Mouse (Mus musculus): ENCODE measurements around the gene Shkbp1.

Shkbp1 gene

GRCm38 (mm10) chr7:27356248-27356647, 429 bp upstream of the Shkbp1 start:
- DNase-seq (ENCODE audit: low read depth, low spot score): no peak
- H3K36me3 ChIP-seq (ENCODE audit: control insufficient read depth, insufficient read depth, low read length, poor library complexity, severe bottlenecking): no peaks in the 10 kb centered on the region
- no peaks in the 10 kb centered on the region for H3K27me3 ChIP-seq (ENCODE audit: control insufficient read depth, insufficient read depth, low read length, poor library complexity, severe bottlenecking)

GRCm38 (mm10) chr7:27355261-27355660, 558 bp downstream of the Shkbp1 start:
- Histone ChIP-seq H3K36me3 (ENCODE audit: control insufficient read depth, insufficient read depth, low read length, poor library complexity, severe bottlenecking) (no peaks in the 10 kb centered on the region), H3K27me3 (ENCODE audit: control insufficient read depth, insufficient read depth, low read length, poor library complexity, severe bottlenecking) (no peaks in the 10 kb centered on the region)
- no peak for DNase-seq (ENCODE audit: low read depth, low spot score)

- H3K27me3 ChIP-seq (ENCODE audit: control insufficient read depth, insufficient read depth, low read length, poor library complexity, severe bottlenecking): no peaks in the 10 kb centered on the region
- no peak for DNase-seq (ENCODE audit: low read depth, low spot score)
- no peaks in the 10 kb centered on the region for H3K36me3 ChIP-seq (ENCODE audit: control insufficient read depth, insufficient read depth, low read length, poor library complexity, severe bottlenecking)
These were observed 1.0 kb downstream of the Shkbp1 start for GRCm38 (mm10) chr7:27354783-27355182.

- Histone ChIP-seq H3K27me3 (ENCODE audit: control insufficient read depth, insufficient read depth, low read length, poor library complexity, severe bottlenecking) (no peaks in the 10 kb centered on the region), H3K36me3 (ENCODE audit: control insufficient read depth, insufficient read depth, low read length, poor library complexity, severe bottlenecking) (no peaks in the 10 kb centered on the region)
- no peak for DNase-seq (ENCODE audit: low read depth, low spot score)
These were observed 1.7 kb downstream of the Shkbp1 start for GRCm38 (mm10) chr7:27354144-27354543.

GRCm38 (mm10) chr7:27345444-27345843, 10.4 kb downstream of the Shkbp1 start:
- DNase-seq (ENCODE audit: low read depth, low spot score): no peak
- Histone ChIP-seq H3K36me3 (ENCODE audit: control insufficient read depth, insufficient read depth, low read length, poor library complexity, severe bottlenecking) (peaks cover 5% of the 10 kb centered on the region), H3K27me3 (ENCODE audit: control insufficient read depth, insufficient read depth, low read length, poor library complexity, severe bottlenecking) (no peaks in the 10 kb centered on the region)

- DNase-seq (ENCODE audit: low read depth, low spot score): peak; percentile 70
- H3K36me3 ChIP-seq (ENCODE audit: control insufficient read depth, insufficient read depth, low read length, poor library complexity, severe bottlenecking): peaks cover 2% of the 10 kb centered on the region
- H3K27me3 ChIP-seq (ENCODE audit: control insufficient read depth, insufficient read depth, low read length, poor library complexity, severe bottlenecking): no peaks in the 10 kb centered on the region
These were observed 13.2 kb downstream of the Shkbp1 start for GRCm38 (mm10) chr7:27342595-27342994.

- DNase-seq (ENCODE audit: low read depth, low spot score): no peak
- Histone ChIP-seq H3K36me3 (ENCODE audit: control insufficient read depth, insufficient read depth, low read length, poor library complexity, severe bottlenecking) (no peaks in the 10 kb centered on the region; the same call in none of the 2 replicates), H3K27me3 (ENCODE audit: control insufficient read depth, insufficient read depth, low read length, poor library complexity, severe bottlenecking) (no peaks in the 10 kb centered on the region)
These were observed 16.3 kb downstream of the Shkbp1 start for GRCm38 (mm10) chr7:27339519-27339918.

GRCm38 (mm10) chr7:27339114-27339513, 16.7 kb downstream of the Shkbp1 start:
- Histone ChIP-seq H3K36me3 (ENCODE audit: control insufficient read depth, insufficient read depth, low read length, poor library complexity, severe bottlenecking) (no peaks in the 10 kb centered on the region; the same call in none of the 2 replicates), H3K27me3 (ENCODE audit: control insufficient read depth, insufficient read depth, low read length, poor library complexity, severe bottlenecking) (no peaks in the 10 kb centered on the region)
- no peak for DNase-seq (ENCODE audit: low read depth, low spot score)

GRCm38 (mm10) chr7:27337175-27337853, 18.5 kb downstream of the Shkbp1 start, which contains the start of gene Ltbp4:
TSS of gene Ltbp4 (minus strand) at chr7:27337692.
- no peaks in the 10 kb centered on the region; the same call in 1 of the 2 replicates for H3K36me3 ChIP-seq (ENCODE audit: control insufficient read depth, insufficient read depth, low read length, poor library complexity, severe bottlenecking)
- no peaks in the 10 kb centered on the region for H3K27me3 ChIP-seq (ENCODE audit: control insufficient read depth, insufficient read depth, low read length, poor library complexity, severe bottlenecking)
- peak; percentile 45 for DNase-seq (ENCODE audit: low read depth, low spot score)

GRCm38 (mm10) chr7:27335928-27336823, 19.6 kb downstream of the Shkbp1 start:
- DNase-seq (ENCODE audit: low read depth, low spot score): peak; percentile 93
- Histone ChIP-seq H3K27me3 (ENCODE audit: control insufficient read depth, insufficient read depth, low read length, poor library complexity, severe bottlenecking) (no peaks in the 10 kb centered on the region), H3K36me3 (ENCODE audit: control insufficient read depth, insufficient read depth, low read length, poor library complexity, severe bottlenecking) (no peaks in the 10 kb centered on the region)

- no peaks in the 10 kb centered on the region for H3K27me3 ChIP-seq (ENCODE audit: control insufficient read depth, insufficient read depth, low read length, poor library complexity, severe bottlenecking)
- H3K36me3 ChIP-seq (ENCODE audit: control insufficient read depth, insufficient read depth, low read length, poor library complexity, severe bottlenecking): no peaks in the 10 kb centered on the region
- DNase-seq (ENCODE audit: low read depth, low spot score): no peak
These were observed 20.7 kb downstream of the Shkbp1 start for GRCm38 (mm10) chr7:27335011-27335720.

- Histone ChIP-seq H3K27me3 (ENCODE audit: control insufficient read depth, insufficient read depth, low read length, poor library complexity, severe bottlenecking) (no peaks in the 10 kb centered on the region), H3K36me3 (ENCODE audit: control insufficient read depth, insufficient read depth, low read length, poor library complexity, severe bottlenecking) (no peaks in the 10 kb centered on the region)
- DNase-seq (ENCODE audit: low read depth, low spot score): peak; percentile 41
These were observed 21.4 kb downstream of the Shkbp1 start for GRCm38 (mm10) chr7:27334405-27334911.

GRCm38 (mm10) chr7:27333316-27333941, 22.4 kb downstream of the Shkbp1 start:
- DNase-seq (ENCODE audit: low read depth, low spot score): peak; percentile 35
- H3K36me3 ChIP-seq (ENCODE audit: control insufficient read depth, insufficient read depth, low read length, poor library complexity, severe bottlenecking): no peaks in the 10 kb centered on the region
- no peaks in the 10 kb centered on the region for H3K27me3 ChIP-seq (ENCODE audit: control insufficient read depth, insufficient read depth, low read length, poor library complexity, severe bottlenecking)

Data from splenic B cell, adult 2 months (primary cell).